Mouse (Mus musculus): Measurements from ENCODE around the gene Creb3.

DNA sequence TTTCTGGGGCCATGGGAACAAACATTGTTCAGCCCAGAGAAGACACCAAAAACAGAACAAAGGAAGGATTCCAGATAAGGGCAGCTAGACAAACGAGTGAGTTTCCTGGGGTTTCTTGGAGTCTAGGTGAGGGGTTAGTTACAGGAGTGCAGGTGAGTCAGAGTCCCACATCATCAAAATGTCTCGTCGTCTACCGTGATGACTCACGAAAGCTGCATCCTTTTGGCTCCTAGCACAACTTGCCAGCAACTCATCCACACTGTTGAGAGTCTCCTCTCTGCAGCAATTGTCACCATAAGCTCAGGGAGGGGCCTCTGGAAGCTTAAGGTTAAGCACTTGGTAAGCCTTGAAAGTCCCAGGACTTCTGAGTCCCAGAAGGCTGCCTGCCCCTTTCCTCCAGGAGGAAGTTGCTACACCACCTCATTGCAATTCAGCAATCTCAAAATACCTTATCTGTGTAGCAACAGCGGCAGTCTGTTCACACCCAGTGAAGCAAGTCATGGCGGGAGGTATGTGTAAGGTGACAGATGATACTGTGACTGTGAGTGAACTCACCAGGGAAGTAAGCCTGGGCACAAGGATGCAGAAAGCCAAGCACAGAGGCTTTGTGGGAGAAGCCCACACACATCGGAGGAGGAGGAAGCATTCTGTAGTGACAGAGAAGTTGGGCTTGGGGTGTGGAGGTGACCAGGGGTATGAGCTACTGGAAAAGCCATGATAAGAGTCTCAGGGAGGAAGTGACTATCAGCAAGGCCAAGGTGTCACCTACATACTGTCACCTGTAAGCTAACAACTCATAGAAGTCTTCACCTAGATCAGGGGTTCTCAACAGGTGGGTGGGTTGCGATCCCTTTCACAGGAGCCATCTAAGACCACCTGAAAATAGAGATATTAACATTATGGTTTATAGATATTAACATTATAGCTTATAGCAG is 42.9 kb downstream of the Creb3 start:
- TF ChIP-seq POLR2A (IDR thresholded peaks at IDR 0.05; ENCODE audit: low read depth, low read length) (no peak), CTCF (IDR thresholded peaks at IDR 0.05; ENCODE audit: extremely low read depth, insufficient read length, insufficient replicate concordance, low read depth, low read length) (no peak)
